Mouse (Mus musculus) brain, adult 2 months (tissue): ENCODE results near the gene Tmem88.

ENCODE experiments used
- DNase-seq: peaks from one replicate; pipeline ENCODE4 v3.0.0; 2011; ENCODE audit warnings: low read depth, low spot score

Tmem88 gene

DNA sequence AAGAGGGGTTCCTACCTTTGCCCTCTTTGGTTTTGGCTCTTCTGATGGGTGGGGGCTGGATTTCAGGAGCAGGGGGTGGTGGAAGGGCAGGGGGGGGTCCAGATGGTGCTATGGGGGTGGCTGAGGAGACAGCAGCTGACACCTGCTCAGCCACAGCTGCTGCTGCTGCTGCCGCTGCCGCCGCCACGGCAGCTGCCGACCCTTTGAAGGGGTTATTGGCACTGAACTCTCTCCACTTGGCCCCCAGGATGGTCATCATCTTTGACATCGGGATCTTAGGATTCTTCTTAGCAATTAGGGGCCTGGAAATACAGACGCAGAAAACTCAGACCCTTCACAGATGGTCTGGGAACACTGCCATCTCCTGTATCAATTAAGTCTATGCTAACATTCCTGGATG is 36.0 kb downstream of the Tmem88 start:
- DNase-seq: no peak

DNA sequence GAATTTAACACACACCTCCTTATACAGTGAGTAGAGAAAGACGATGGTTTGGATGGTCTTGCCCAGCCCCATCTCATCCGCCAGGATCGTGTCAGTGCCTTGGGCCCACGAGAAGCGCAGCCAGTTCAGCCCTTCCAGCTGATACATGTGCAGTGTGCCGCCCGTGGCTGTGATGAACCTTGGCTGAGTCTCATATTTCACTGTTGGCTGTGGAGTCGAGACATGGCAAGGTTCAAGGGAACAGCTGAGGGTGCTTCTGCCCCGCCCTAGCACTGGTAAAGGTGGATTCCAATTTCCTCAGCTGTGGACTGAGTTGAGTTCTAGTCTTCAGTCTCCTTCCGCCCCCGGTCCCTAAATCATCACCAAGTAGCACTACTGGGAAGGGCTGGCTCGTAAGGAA is 40.3 kb downstream of the Tmem88 start:
- DNase-seq: no peak

DNA sequence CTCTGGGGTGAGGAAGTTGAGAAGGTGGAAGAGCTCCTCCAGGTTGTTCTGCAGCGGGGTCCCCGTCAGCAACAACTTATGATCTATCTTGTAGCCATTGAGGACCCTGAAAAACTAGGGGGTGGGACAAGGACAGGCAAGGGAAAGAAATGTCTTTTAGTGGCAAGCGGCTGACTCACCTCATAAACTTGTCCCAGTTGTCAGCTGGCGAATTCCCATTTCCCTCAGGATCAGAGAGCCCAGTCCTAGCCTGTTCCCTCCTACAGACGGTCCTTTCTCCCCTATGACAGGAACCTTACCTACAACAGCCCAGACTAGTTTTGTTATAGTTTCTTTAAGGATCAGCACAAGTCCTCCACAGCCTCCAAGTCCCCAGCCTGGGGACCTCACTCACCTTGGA is 41.5 kb downstream of the Tmem88 start:
- DNase-seq: no peak
